ENCODE assay signal across 7 mouse cellular contexts in the genomic region with DNA sequence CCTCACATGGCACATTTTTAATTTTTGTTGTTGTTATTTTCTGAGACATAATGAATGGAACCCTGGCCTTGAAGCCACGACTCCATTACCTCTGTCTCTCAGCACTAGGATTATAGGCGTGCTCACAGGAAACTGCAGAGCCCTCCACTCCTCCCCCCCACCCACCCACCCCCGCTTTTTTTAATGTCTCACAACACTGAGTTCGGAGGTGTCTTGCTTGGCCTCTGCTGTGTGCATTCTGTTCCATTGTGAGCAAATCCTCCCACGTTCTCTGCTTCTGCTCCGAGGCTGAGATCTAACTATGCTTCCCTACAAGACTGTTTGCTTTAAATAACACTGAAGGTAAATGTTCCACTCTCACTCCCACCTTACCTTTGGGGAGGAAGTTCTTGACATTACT. TPM values are rescaled to one million over a fixed set of nuclear protein-coding genes. Genes with fewer than 3 reads are reported as not detected.
A peak's percentile ranks its signal among the peaks of the same experiment; 100 is the strongest.
DNase-seq lines count a peak whose midpoint lies in the region; ATAC-seq and TF ChIP-seq lines count a peak whose summit lies in the region.

No protein-coding gene starts in this region.

- ATAC-seq in common myeloid progenitor, adult 5-6 weeks (replicated peaks; ENCODE audit: low read depth, poor library complexity, severe bottlenecking): 0 out of 2 replicates have a peak, but pooled peaks have one; percentile 4
- peak; percentile 50; the same call in 1 of the 2 replicates for ATAC-seq in hindbrain, embryonic 14.5 days (ENCODE audit: low FRiP score)

- no peak for TF ChIP-seq POLR2A in liver, adult 2 months (IDR thresholded peaks at IDR 0.05; ENCODE audit: extremely low read depth, insufficient read depth, low read length)

- H3K36me3 ChIP-seq in liver, adult 2 months (ENCODE audit: control insufficient read depth, insufficient read depth, low read length): peaks cover 17% of the 10 kb centered on the region
- peaks cover 31% of the 10 kb centered on the region for H3K36me3 ChIP-seq in hindbrain, embryonic 14.5 days (replicated peaks; ENCODE audit: control insufficient read depth, insufficient read depth)
- H3K36me3 ChIP-seq in midbrain, embryonic 10.5 days: peaks cover 34% of the 10 kb centered on the region

- H3K79me2 ChIP-seq in liver, adult 2 months (ENCODE audit: control insufficient read depth, insufficient read depth, low read length): peaks cover 7% of the 10 kb centered on the region; the same call in 1 of the 2 replicates

- H3K4me2 ChIP-seq in hindbrain, embryonic 14.5 days (replicated peaks): peak overlapping the region; percentile 85

- H3K4me1 ChIP-seq in liver, adult 2 months (ENCODE audit: control insufficient read depth, insufficient read depth, low read length): peaks cover 3% of the 10 kb centered on the region
- peaks cover 15% of the 10 kb centered on the region for H3K4me1 ChIP-seq in hindbrain, embryonic 14.5 days (replicated peaks; ENCODE audit: control insufficient read depth, insufficient read depth, low read length)
- peaks cover 24% of the 10 kb centered on the region for H3K4me1 ChIP-seq in midbrain, embryonic 10.5 days

- H3K27me3 ChIP-seq in liver, adult 2 months (ENCODE audit: control insufficient read depth, insufficient read depth, low read length): no peaks in the 10 kb centered on the region
- no peaks in the 10 kb centered on the region for H3K27me3 ChIP-seq in hindbrain, embryonic 14.5 days (ENCODE audit: control insufficient read depth, insufficient read depth, low read length)
- H3K27me3 ChIP-seq in midbrain, embryonic 10.5 days (ENCODE audit: low read depth, poor library complexity, severe bottlenecking): no peaks in the 10 kb centered on the region

- TF ChIP-seq CTCF in liver, adult 2 months (IDR thresholded peaks at IDR 0.05; ENCODE audit: low read depth, low read length): no peak

- no peak overlapping the region for H3K9ac ChIP-seq in liver, adult 2 months (ENCODE audit: low read depth, low read length)
- peak overlapping the region; percentile 91 for H3K9ac ChIP-seq in hindbrain, embryonic 14.5 days

- 0 out of 2 replicates have a peak overlapping the region, but pooled peaks have one; percentile 98 for H3K4me3 ChIP-seq in liver, adult 2 months (ENCODE audit: insufficient read depth, low read depth, low read length)
- peak overlapping the region; percentile 88 for H3K4me3 ChIP-seq in hindbrain, embryonic 14.5 days (replicated peaks; ENCODE audit: low read length)
- H3K4me3 ChIP-seq in midbrain, embryonic 10.5 days: peak overlapping the region; percentile 88

- H3K27ac ChIP-seq in liver, adult 2 months (replicated peaks; ENCODE audit: insufficient read depth, low read depth, low read length): no peak overlapping the region
- H3K27ac ChIP-seq in hindbrain, embryonic 14.5 days: peak overlapping the region; percentile 82
- H3K27ac ChIP-seq in midbrain, embryonic 10.5 days (replicated peaks): peak overlapping the region; percentile 93

- WGBS in liver, adult 2 months: 53% methylated on average over 6 of the region's 6 CpGs
- WGBS in hindbrain, embryonic 14.5 days: 52% methylated on average over 6 of the region's 6 CpGs
- 68% methylated on average over 6 of the region's 6 CpGs for WGBS in midbrain, embryonic 10.5 days

- no peak for DNase-seq in liver, adult 2 months (ENCODE audit: extremely low read depth, low read depth, low spot score)
- no peak for DNase-seq in liver
- no peak for DNase-seq in hindbrain, embryonic 14.5 days (ENCODE audit: low spot score)
- DNase-seq in midbrain, embryonic 10.5 days (ENCODE audit: low spot score): no peak
- DNase-seq in embryo, embryonic 11 days: no peak
- no peak for DNase-seq in cerebellum, adult 11-12 months

- H3K9me3 ChIP-seq in hindbrain, embryonic 14.5 days (ENCODE audit: control insufficient read depth, low read length): no peaks in the 10 kb centered on the region
- H3K9me3 ChIP-seq in midbrain, embryonic 10.5 days (replicated peaks): no peaks in the 10 kb centered on the region

RNA-seq across cellular contexts. Expression of a gene that starts 0.5 kb away (rescaled TPM):
- total RNA-seq in liver, adult 2 months (2014; rRNA removed): 21.0 and 26.0 TPM in 2 replicates
- polyA plus RNA-seq in liver, adult 2 months (2012; rRNA removed): 6.2 and 9.2 TPM in 2 replicates
- total RNA-seq in common myeloid progenitor, adult 5-6 weeks (2017): 166 and 172 TPM in 2 replicates
- polyA plus RNA-seq in hindbrain, embryonic 14.5 days (2014; fragmentation: Nextera tagmentation; extraction: Ambion mirVana): 80.5 and 81.9 TPM in 2 replicates
- polyA plus RNA-seq in midbrain, embryonic 10.5 days (2016; fragmentation: Nextera tagmentation; extraction: Ambion mirVana): 73.0 and 81.6 TPM in 2 replicates
